Mouse (Mus musculus) subcutaneous adipose tissue, adult 2 months (tissue): ENCODE data around the gene Zscan5b. TPM values are rescaled to one million over a fixed set of nuclear protein-coding genes. Genes with fewer than 3 reads are reported as not detected.

ENCODE experiments used
- polyA plus RNA-seq: library from polyadenylated mRNA; depleted of rRNA; stranded (reverse); fragments of >200 nt; gene quantifications from 2 replicates; pipeline ENCODE4 v1.2.3, GENCODE M21; 2012; ENCODE audit warnings: low replicate concordance; rRNA removed

Zscan5b gene
- polyA plus RNA-seq = not detected in 2 replicates

DNA sequence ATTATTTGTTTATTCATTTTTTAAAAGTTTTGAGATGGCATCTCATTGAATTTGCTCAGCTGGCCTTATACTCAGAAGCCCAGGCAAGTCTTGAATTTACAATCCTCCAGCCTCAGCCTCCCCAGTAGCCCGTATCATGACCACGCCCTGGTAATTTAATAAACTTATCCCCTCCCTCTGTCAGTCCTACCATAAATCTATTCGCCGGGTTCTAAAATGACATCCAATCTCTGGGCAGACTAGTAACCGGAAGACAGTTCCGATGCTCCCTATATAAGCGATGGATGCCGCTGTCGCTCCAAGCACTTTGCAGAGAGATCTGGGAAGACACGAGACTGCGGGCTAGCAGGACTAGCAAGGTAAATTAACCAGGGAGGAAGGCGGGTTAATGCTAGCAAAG lies at the start of gene Zscan5b:
TSS of gene Zscan5b (plus strand) at position 301 of the 400 bp plus-strand sequence.

DNA sequence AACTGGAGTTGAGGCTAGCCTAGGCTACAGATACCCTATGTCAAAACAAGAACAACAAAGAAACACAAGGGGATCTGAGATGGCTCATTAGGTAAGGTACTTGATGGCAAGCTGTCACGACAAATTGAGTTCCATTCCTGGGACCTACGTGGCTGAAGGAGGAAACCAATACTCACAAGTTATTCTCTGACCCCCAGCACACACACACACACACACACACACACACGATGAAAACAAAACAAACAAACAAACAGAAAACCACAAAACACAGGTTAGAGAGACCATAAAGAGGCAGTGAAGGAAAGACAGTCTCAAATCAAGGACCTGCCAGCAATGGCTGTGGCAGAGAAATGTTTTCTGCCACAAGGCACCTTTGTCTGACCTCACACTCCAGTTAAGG lies 25.3 kb upstream of the Zscan5b start, which contains the start of gene Galp:
TSS of gene Galp (plus strand) at position 301 of the 400 bp plus-strand sequence.

DNA sequence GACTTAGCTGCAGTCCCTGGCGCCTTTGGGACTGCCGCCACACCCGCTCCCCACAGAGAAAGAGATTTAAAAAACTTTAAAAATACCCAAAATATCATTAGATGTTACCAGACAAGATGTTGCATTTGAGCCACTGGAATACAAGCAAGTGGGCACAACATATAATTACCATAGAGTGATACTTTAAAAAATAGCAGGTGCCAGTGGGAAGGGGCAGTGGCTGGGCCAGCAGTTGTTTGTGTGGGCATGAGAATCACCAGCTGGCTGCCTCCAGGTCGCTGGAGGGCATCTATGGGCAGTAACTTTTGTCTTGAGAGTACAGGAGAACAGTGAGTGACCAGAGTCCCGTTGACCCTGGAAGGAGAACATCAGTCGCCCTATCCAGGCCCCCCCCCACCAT lies 30.3 kb downstream of the Zscan5b start, which contains the start of gene Epp13:
TSS of gene Epp13 (plus strand) at position 301 of the 400 bp plus-strand sequence.

DNA sequence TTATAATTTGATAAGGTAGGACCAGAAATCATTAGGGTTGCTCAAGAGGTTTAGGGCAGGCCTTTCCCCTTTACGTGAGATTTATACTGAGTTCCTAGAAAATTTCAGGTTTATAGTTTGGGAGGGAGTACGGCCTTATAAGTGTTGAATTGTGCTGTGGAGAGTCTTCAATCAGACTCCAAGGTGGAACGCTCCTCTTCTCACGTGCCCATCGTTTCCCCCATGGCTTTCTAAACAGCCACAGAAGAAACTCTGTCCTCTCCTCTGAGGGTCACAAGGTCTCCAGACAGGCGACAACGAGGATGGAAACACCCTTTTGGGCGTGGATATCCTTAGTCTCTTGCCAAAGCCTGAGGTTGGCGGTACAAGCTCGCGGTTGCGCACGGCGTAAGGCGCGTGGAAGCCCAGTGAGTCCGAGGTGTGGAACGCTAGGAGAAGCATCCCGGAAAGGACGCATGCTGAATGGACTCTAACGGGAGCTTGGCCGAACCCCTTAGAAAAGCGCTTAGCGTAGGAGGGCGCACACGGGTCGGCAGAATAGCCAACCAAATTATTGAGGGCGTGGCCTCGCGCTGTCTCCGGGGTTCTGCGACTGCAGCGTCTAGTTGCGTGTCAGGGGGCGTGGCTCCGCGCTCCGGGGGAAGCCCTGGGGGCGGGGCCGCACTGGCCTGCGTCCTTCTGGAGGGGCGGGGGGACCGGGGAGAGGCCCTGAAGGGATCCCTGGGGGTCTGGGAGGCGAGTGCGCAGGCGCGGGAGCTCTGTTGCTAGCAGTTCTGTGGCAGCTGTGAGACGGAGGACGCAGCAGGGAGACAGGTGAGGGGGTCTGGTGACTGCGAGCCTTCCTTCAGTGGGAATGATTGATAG lies 64.0 kb downstream of the Zscan5b start, which contains the start of gene Zfp667:
TSS of gene Zfp667 (plus strand) at position 738 of the 864 bp plus-strand sequence.

Other genes starting within 250 kb of the Zscan5b start
- gene Vmn1r65, start 211.3 kb upstream of the Zscan5b start, polyA plus RNA-seq = not detected in 2 replicates
- gene Nlrp4c, start 177.1 kb upstream of the Zscan5b start, polyA plus RNA-seq = 0.03 TPM in 1 of 2 replicates, not detected in the other
- gene Zfp787, start 66.3 kb upstream of the Zscan5b start, polyA plus RNA-seq = 36.6 and 43.9 TPM in 2 replicates
- 13.4 and 35.9 TPM in 2 replicates for gene Zfp444, start 50.1 kb upstream of the Zscan5b start, polyA plus RNA-seq
- gene Galp, start 25.2 kb upstream of the Zscan5b start, polyA plus RNA-seq = not detected in 2 replicates
- gene Epp13, start 30.4 kb downstream of the Zscan5b start, polyA plus RNA-seq = 0.46 and 1.5 TPM in 2 replicates
- gene Zfp667, start 64.3 kb downstream of the Zscan5b start, polyA plus RNA-seq = 1.6 and 1.8 TPM in 2 replicates
- 1.0 and 1.2 TPM in 2 replicates for gene Zfp583, start 109.0 kb downstream of the Zscan5b start, polyA plus RNA-seq
- gene Gm3854, start 121.5 kb downstream of the Zscan5b start, polyA plus RNA-seq = 0.09 and 0.27 TPM in 2 replicates
- gene Zfp78, start 141.0 kb downstream of the Zscan5b start, polyA plus RNA-seq = 0.73 and 1.0 TPM in 2 replicates
- 4.2 and 5.3 TPM in 2 replicates for gene Zfp28, start 161.0 kb downstream of the Zscan5b start, polyA plus RNA-seq
- gene Smim17, start 176.4 kb downstream of the Zscan5b start, polyA plus RNA-seq = not detected in 2 replicates
- not detected in 2 replicates for gene Gm20715, start 188.0 kb downstream of the Zscan5b start, polyA plus RNA-seq
- gene Olfr1344, start 216.4 kb downstream of the Zscan5b start, polyA plus RNA-seq = 0.07 TPM in 1 of 2 replicates, not detected in the other
- gene Olfr1336, start 233.9 kb downstream of the Zscan5b start, polyA plus RNA-seq = not detected in 2 replicates
- gene Olfr1346, start 244.8 kb downstream of the Zscan5b start, polyA plus RNA-seq = not detected in 2 replicates